Mouse (Mus musculus): Measurements from ENCODE around the gene Inha. TPM values are rescaled to one million over a fixed set of nuclear protein-coding genes. Genes with fewer than 3 reads are reported as not detected.

Inha gene
- polyA plus RNA-seq, 1 experiment from 2014 or later, result 9.5 TPM

DNA sequence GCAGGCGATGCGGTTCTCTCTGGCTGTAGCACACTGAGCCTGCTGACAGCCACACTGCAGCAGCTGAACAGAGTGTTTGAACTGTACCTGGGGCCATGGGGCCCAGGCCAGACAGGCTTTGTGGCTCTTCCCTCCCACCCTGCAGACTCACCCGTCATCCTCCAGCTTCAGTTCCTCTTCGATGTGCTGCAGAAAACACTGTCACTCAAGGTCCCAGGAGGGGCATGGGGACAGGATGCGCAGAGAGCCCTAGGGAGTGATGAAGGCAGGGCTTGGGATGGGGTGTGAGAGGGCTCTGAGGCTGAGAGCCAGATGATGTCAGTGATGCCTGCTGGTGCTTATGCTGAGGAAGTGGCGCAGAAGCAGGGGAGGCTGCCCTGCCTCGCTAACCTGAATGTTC is 17.8 kb downstream of the Inha start:
- Histone ChIP-seq H3K4me1 (replicated peaks) (peaks cover 11% of the 10 kb centered on the region; the same call in 1 of the 2 replicates), H3K4me2 (no peak overlapping the region), H3K9ac (replicated peaks) (no peak overlapping the region), H3K27me3 (no peaks in the 10 kb centered on the region), H3K4me3 (replicated peaks) (no peak overlapping the region), H3K9me3 (no peaks in the 10 kb centered on the region), H3K36me3 (peaks cover 48% of the 10 kb centered on the region), H3K27ac (no peak overlapping the region)
- no peak for ATAC-seq (ENCODE audit: insufficient number of reproducible peaks, insufficient read depth, low FRiP score, low TSS enrichment, low read depth)
- 92% methylated on average over 7 of the region's 7 CpGs for WGBS

DNA sequence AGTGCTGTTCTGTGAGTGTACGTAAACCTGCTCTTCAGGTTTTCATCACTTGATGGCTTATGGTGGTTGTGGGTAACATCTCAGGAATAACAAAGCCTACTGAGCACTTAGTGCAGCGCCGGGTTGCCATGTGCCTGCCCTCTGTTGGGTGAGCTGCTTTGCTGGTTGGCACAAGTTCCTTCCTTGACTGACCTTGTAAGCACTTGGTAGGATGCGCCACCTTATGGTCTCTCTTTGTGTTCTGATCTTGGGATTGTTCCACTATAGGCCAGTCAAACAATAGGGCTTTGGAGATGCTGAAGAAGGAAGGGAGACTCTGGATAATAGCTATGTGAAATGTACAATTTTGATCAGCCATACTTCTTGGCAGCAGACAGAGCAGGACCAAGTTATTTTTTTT is 23.7 kb downstream of the Inha start:
- Histone ChIP-seq H3K36me3 (peaks cover 97% of the 10 kb centered on the region), H3K9me3 (no peaks in the 10 kb centered on the region), H3K4me1 (replicated peaks) (no peaks in the 10 kb centered on the region), H3K27me3 (no peaks in the 10 kb centered on the region), H3K9ac (replicated peaks) (no peak overlapping the region), H3K4me2 (no peak overlapping the region), H3K4me3 (replicated peaks) (no peak overlapping the region), H3K27ac (no peak overlapping the region)
- WGBS, result 89% methylated on average over 4 of the region's 4 CpGs
- ATAC-seq (ENCODE audit: insufficient number of reproducible peaks, insufficient read depth, low FRiP score, low TSS enrichment, low read depth), result no peak

DNA sequence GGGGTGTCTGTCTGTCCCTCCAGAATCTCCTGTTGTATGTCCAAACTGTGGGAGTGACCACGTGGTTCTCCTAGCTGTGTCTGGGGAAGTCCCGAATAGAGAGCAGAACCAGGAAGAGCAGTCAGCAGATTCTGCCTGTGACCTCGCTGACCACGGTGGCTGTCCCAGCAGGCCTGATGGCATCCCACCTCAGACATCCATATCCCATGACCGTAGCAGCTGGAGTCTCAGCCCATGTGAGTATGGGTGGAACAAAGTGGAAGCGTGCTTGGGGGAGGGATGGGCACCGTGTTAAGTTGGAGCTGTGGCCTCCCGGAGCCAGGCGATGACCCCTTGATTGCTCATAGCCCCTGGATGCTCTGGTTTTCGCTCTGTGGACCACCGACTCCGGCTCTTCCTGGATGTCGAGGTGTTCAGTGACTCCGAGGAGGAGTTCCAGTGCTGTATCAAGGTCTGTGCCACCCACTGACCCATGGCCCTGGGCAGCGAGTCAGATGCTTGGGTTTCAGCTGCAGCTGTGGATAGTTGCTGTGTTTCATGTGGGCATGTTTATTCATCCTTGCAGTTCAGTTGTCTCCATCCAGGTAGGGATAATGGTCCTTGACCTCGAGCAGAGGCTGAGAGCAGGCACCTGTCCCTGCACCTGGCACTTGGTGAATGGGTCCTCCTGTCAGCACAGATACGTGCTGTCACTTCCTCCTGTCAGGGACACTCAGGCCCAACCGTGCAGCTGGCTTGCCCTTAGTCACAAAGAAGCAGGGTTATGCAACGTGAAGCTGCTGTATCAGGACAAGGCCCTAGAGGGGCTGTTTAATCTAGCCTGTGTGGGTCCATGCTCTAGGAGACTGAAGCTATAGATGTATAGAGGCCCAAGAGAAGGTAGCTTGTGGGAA is 25.6 kb downstream of the Inha start:
- Histone ChIP-seq H3K27ac (no peak overlapping the region), H3K27me3 (no peaks in the 10 kb centered on the region), H3K36me3 (peaks cover 94% of the 10 kb centered on the region), H3K9ac (replicated peaks) (no peak overlapping the region), H3K4me1 (replicated peaks) (no peaks in the 10 kb centered on the region), H3K4me3 (replicated peaks) (no peak overlapping the region), H3K9me3 (no peaks in the 10 kb centered on the region), H3K4me2 (no peak overlapping the region)
- WGBS, result 90% methylated on average over 19 of the region's 19 CpGs
- ATAC-seq (ENCODE audit: insufficient number of reproducible peaks, insufficient read depth, low FRiP score, low TSS enrichment, low read depth), result no peak

DNA sequence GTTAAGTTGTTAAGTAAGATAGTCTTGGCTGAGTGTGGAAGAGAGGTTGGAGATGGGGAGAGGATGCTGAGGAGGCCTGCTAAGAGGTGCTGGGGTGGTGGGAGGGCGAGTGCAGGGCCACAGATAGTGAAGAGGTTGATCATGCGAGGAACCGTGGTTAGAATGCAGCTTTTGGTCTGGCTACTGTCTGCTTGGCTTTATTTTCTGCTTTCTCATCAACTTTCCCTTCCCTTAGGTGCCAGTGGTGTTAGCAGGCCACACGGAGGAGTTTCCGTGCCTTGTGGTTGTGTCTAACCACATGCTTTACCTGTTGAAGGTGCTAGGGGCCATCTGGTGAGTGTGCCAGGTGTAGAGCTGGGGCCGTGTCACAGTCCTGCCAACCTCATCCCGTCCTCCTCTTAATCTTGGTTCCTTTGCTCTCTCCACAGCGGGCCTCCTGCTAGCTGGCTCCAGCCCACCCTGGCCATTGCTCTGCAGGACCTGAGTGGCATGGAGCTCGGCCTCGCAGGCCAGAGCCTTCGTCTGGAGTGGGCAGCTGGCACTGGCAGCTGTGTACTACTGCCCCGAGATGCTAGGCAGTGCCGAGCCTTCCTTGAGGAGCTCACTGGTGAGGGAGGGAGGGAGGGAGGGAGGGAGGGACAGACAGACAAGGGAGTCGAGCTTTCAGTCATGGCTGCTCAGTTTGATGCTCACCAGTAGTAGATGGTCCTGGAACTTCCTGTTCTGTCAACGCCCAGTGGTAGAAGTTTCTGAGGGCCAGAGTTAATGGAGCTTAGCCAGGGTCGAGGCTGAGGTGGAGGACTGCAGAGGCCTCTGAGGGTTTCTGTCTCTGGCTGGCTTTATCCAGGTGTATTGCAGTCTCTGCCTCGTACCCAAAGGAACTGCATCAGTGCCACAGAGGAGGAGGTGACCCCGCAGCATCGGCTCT is 26.7 kb downstream of the Inha start:
- no peak overlapping the region for H3K4me2 ChIP-seq
- peaks cover 86% of the 10 kb centered on the region for H3K36me3 ChIP-seq
- ATAC-seq (ENCODE audit: insufficient number of reproducible peaks, insufficient read depth, low FRiP score, low TSS enrichment, low read depth), result no peak
- no peaks in the 10 kb centered on the region for H3K4me1 ChIP-seq (replicated peaks)
- 87% methylated on average over 19 of the region's 19 CpGs for WGBS
- no peaks in the 10 kb centered on the region for H3K27me3 ChIP-seq
- H3K9me3 ChIP-seq, result no peaks in the 10 kb centered on the region
- H3K4me3 ChIP-seq (replicated peaks), result no peak overlapping the region
- H3K9ac ChIP-seq (replicated peaks), result no peak overlapping the region
- H3K27ac ChIP-seq, result no peak overlapping the region

DNA sequence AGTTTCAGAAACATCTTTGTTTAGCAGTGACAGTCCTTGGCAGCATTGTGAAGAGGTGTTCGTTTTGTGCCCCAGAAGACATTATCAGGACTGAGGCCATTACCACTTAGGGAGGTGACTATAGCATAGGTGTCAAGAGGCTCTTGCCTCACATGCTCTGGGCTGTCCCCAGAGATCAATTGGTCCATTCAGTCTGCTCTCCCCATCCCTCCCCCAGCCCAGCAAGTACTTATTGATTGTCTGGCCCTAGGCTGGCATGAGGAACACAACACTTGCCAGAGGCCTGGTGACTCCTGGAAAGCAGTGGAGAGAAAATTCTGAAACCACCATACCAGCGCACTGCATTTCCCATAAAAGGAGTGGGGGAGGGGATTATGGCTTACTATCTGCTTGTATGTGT is 30.7 kb downstream of the Inha start:
- no peak overlapping the region for H3K9ac ChIP-seq (replicated peaks)
- no peak for ATAC-seq (ENCODE audit: insufficient number of reproducible peaks, insufficient read depth, low FRiP score, low TSS enrichment, low read depth)
- WGBS, result 70% methylated on average over 2 of the region's 2 CpGs
- no peak overlapping the region for H3K4me3 ChIP-seq (replicated peaks)
- no peak overlapping the region for H3K4me2 ChIP-seq
- no peaks in the 10 kb centered on the region for H3K9me3 ChIP-seq
- peaks cover 46% of the 10 kb centered on the region for H3K36me3 ChIP-seq
- no peaks in the 10 kb centered on the region for H3K4me1 ChIP-seq (replicated peaks)
- H3K27me3 ChIP-seq, result no peaks in the 10 kb centered on the region
- no peak overlapping the region for H3K27ac ChIP-seq

DNA sequence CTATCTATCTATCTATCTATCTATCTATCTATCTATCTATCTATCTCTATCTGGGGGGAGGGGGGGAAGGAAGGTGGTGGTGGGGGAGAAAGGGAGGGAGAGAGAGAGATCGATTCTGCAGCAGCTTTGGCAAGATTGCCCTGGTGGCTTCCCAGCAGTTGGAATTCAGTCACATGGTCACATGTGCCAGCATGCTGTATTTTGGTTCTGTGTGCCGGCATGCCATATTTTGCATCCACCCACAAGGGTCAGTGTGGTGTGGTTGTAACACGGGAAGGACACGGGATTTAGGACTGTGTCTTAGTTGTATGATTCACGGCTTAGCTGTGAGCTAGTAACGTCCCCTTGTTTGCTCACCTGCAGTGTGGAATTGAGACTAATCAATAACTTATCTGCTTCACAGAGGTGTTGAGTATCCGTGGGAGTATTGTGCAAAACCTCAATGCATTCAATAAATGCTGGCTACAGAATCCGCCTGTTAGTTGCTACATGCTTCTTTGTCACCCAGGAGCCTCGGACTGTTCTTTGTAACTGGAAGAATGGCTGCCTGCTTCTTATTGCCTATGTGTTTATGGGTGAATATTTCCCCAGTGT is 31.8 kb downstream of the Inha start:
- no peak overlapping the region for H3K4me2 ChIP-seq
- no peak for ATAC-seq (ENCODE audit: insufficient number of reproducible peaks, insufficient read depth, low FRiP score, low TSS enrichment, low read depth)
- 85% methylated on average over 9 of the region's 9 CpGs for WGBS
- peaks cover 36% of the 10 kb centered on the region for H3K36me3 ChIP-seq
- no peak overlapping the region for H3K27ac ChIP-seq
- H3K27me3 ChIP-seq, result no peaks in the 10 kb centered on the region
- H3K9ac ChIP-seq (replicated peaks), result no peak overlapping the region
- no peaks in the 10 kb centered on the region for H3K9me3 ChIP-seq
- H3K4me1 ChIP-seq (replicated peaks), result no peaks in the 10 kb centered on the region
- no peak overlapping the region for H3K4me3 ChIP-seq (replicated peaks)

DNA sequence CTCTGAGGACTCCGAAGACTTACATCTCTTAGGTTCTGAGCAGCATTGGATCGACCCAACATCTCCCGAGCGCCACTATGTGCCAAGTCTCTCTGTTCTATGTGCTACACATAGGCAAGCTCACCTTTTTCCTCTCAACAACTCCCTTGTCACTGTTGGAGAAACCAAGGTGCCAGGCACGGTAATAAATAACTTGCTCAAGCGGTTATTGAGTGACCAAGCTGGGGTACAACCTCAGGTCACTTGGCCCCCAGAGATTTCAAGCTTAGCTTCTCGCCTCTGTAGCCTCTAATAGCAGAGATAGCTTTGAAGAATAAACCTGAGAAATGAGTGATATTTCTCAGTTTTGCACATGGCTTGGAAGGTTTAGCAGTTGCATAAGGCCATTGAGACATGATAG is 34.6 kb downstream of the Inha start:
- no peaks in the 10 kb centered on the region for H3K9me3 ChIP-seq
- no peak for ATAC-seq (ENCODE audit: insufficient number of reproducible peaks, insufficient read depth, low FRiP score, low TSS enrichment, low read depth)
- WGBS, result 91% methylated on average over 7 of the region's 7 CpGs

DNA sequence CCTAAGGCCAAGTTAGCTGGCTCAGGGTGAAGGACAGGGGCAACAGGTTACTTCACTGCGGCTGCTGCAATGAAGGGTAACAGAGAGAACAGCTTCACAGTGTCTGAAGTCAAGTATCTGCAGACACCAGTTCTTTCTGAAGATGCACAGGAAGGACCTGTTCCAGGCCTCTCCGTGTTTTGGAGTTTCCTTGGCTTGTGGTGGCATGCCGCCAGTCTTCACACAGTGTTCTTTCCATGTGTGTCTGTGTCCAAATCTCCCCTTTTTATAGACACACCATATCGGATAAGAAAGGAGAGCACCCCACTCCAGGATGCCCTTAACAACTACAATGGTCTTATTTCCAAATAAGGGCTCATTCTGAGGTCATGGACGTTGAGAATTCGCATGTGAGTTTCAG is 37.5 kb downstream of the Inha start:
- WGBS, result 90% methylated on average over 6 of the region's 6 CpGs
- H3K9me3 ChIP-seq, result no peaks in the 10 kb centered on the region
- H3K36me3 ChIP-seq, result peaks cover 17% of the 10 kb centered on the region
- no peak overlapping the region for H3K27ac ChIP-seq
- ATAC-seq (ENCODE audit: insufficient number of reproducible peaks, insufficient read depth, low FRiP score, low TSS enrichment, low read depth), result no peak
- no peak overlapping the region for H3K4me3 ChIP-seq (replicated peaks)
- no peak overlapping the region for H3K9ac ChIP-seq (replicated peaks)
- H3K27me3 ChIP-seq, result no peaks in the 10 kb centered on the region
- peaks cover 13% of the 10 kb centered on the region for H3K4me1 ChIP-seq (replicated peaks)
- H3K4me2 ChIP-seq, result no peak overlapping the region

More for the DNA sequence above, 34.6 kb downstream of the Inha start:
- no peaks in the 10 kb centered on the region for H3K27me3 ChIP-seq
- no peak overlapping the region for H3K4me2 ChIP-seq
- no peak overlapping the region for H3K27ac ChIP-seq
- H3K4me1 ChIP-seq (replicated peaks), result peaks cover 5% of the 10 kb centered on the region; the same call in 1 of the 2 replicates
- no peak overlapping the region for H3K4me3 ChIP-seq (replicated peaks)
- no peak overlapping the region for H3K9ac ChIP-seq (replicated peaks)
- peaks cover 10% of the 10 kb centered on the region for H3K36me3 ChIP-seq

DNA sequence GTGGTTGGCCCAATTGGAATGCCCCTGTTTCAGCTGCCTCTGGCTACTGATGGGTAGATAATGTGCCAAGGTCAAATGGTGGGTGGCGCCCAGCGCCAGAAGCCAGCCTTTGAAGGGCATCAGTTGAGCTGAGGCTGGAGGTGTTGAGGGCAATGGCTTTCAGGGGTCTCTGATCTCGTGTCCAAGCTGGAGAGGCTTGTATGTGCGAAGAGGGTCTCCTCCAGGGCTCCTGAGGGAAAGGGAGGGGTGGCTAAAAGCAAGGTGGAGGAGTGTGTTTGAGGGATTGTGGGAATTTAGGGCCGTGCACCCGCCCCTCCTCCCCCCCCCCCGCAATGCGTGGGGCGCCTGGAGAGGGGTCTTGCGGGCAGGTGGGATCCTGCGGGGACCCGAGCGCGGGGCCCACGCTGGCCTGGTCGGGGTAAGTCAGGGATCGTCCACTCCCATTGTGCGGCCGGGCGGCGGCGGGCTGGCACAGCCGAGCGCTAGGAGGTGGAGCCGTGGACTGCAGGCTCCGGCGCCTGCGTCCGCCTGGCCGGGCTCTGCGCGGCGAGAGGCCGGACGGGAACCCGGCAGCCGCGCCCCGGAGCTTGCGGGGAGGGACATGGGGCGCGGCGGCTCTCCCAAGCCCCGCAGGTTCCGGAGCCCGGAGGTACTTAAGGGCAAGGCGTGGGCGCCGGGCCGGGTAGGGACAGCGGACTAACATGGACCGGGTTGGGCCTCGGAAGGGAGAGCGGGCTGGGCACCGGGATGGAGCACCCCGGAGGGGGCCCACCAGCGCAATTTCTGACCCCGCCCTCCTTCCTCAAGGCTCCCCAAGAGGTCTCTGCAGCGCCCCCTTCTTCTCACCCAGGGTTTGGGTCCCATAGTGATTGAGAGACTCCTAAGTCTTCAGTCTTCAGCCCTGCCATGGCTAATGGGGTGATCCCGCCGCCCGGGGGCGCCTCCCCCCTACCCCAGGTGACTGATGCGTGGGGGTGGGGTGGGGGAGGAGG is 39.4 kb downstream of the Inha start, which contains the start of gene Slc4a3:
TSS of gene Slc4a3 (plus strand) at position 302 of the 992 bp plus-strand sequence.
- no peaks in the 10 kb centered on the region for H3K9me3 ChIP-seq
- H3K4me3 ChIP-seq (replicated peaks), result peak within 1 kb of the TSS; percentile 71
- peak within 1 kb of the TSS; percentile 90 for H3K9ac ChIP-seq (replicated peaks)
- H3K27ac ChIP-seq, result peak within 1 kb of the TSS; percentile 90
- H3K36me3 ChIP-seq, result peaks cover 36% of the 10 kb centered on the region
- 1% methylated on average over 52 of the region's 64 CpGs for WGBS
- peak within 1 kb of the TSS; percentile 76 for H3K4me2 ChIP-seq
- peaks cover 13% of the 10 kb centered on the region for H3K4me1 ChIP-seq (replicated peaks)
- H3K27me3 ChIP-seq, result no peaks in the 10 kb centered on the region
- peak; percentile 70 for ATAC-seq (ENCODE audit: insufficient number of reproducible peaks, insufficient read depth, low FRiP score, low TSS enrichment, low read depth)

DNA sequence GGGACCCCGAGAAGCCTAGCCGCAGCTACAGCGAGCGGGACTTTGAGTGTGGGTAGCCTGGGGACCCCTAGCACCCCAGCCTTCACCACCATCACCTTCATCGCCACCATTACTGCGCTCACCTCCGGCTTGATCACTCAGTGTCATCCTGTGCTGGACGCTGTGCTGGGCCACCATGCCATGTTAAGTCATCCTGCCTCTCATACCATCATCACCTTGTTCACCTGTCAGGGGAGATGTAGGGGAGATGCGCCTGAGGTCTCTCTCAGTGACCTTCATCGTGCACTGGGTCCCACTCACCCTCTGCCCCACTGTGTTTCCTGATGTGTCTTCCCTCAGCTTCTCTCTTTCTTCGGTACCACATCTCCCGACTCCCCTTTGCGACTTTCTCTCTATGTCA is 40.5 kb downstream of the Inha start:
- Histone ChIP-seq H3K36me3 (peaks cover 47% of the 10 kb centered on the region), H3K4me3 (replicated peaks) (peak overlapping the region; percentile 71), H3K9me3 (no peaks in the 10 kb centered on the region), H3K27me3 (no peaks in the 10 kb centered on the region), H3K4me1 (replicated peaks) (peaks cover 13% of the 10 kb centered on the region), H3K27ac (no peak overlapping the region), H3K9ac (replicated peaks) (no peak overlapping the region), H3K4me2 (peak overlapping the region; percentile 76)
- 94% methylated on average over 13 of the region's 13 CpGs for WGBS
- no peak for ATAC-seq (ENCODE audit: insufficient number of reproducible peaks, insufficient read depth, low FRiP score, low TSS enrichment, low read depth)

All from limb, embryonic 12.5 days (tissue).